Mouse (Mus musculus): ENCODE results near the gene Opa1. TPM values are rescaled to one million over a fixed set of nuclear protein-coding genes. Genes with fewer than 3 reads are reported as not detected.

Gene Opa1
- polyA plus RNA-seq, 1 experiment from 2014 or later: 33.5 TPM

- peak; percentile 22 for ATAC-seq (replicated peaks; ENCODE audit: low FRiP score)
- Histone ChIP-seq H3K27ac (no peak overlapping the region), H3K4me1 (peaks cover 12% of the 10 kb centered on the region), H3K9ac (peak overlapping the region; percentile 97), H3K4me2 (peak overlapping the region; percentile 80), H3K9me3 (replicated peaks) (no peaks in the 10 kb centered on the region), H3K4me3 (replicated peaks) (peak overlapping the region; percentile 97), H3K36me3 (no peaks in the 10 kb centered on the region), H3K27me3 (0 out of 2 replicates have a peak, but pooled peaks cover 9% of the 10 kb centered on the region)
- 8% methylated on average over 12 of the region's 12 CpGs for WGBS
Measured at GRCm38 (mm10) chr16:29579787-29580176, 648 bp downstream of the Opa1 start.

- H3K4me3 ChIP-seq (replicated peaks): no peak overlapping the region
- H3K4me1 ChIP-seq: no peaks in the 10 kb centered on the region
- H3K27ac ChIP-seq: no peak overlapping the region
- no peaks in the 10 kb centered on the region for H3K9me3 ChIP-seq (replicated peaks)
- ATAC-seq (replicated peaks; ENCODE audit: low FRiP score): no peak
- no peaks in the 10 kb centered on the region for H3K27me3 ChIP-seq
- H3K36me3 ChIP-seq: peaks cover 73% of the 10 kb centered on the region
- WGBS: 87% methylated on average over 7 of the region's 7 CpGs
- no peak overlapping the region for H3K9ac ChIP-seq
- no peak overlapping the region for H3K4me2 ChIP-seq
Measured at GRCm38 (mm10) chr16:29592171-29592570, 13.0 kb downstream of the Opa1 start.

- no peak overlapping the region for H3K27ac ChIP-seq
- no peak for ATAC-seq (replicated peaks; ENCODE audit: low FRiP score)
- no peak overlapping the region for H3K9ac ChIP-seq
- no peaks in the 10 kb centered on the region for H3K27me3 ChIP-seq
- 88% methylated on average over 4 of the region's 4 CpGs for WGBS
- H3K36me3 ChIP-seq: peaks cover 56% of the 10 kb centered on the region
- no peak overlapping the region for H3K4me2 ChIP-seq
- H3K4me1 ChIP-seq: no peaks in the 10 kb centered on the region
- H3K9me3 ChIP-seq (replicated peaks): no peaks in the 10 kb centered on the region
- H3K4me3 ChIP-seq (replicated peaks): no peak overlapping the region
Measured at GRCm38 (mm10) chr16:29597122-29597521, 18.0 kb downstream of the Opa1 start.

- 93% methylated on average over 8 of the region's 8 CpGs for WGBS
- ATAC-seq (replicated peaks; ENCODE audit: low FRiP score): no peak
- no peak overlapping the region for H3K4me2 ChIP-seq
- no peak overlapping the region for H3K9ac ChIP-seq
- no peaks in the 10 kb centered on the region for H3K27me3 ChIP-seq
- peaks cover 70% of the 10 kb centered on the region for H3K36me3 ChIP-seq
- no peak overlapping the region for H3K27ac ChIP-seq
- H3K9me3 ChIP-seq (replicated peaks): no peaks in the 10 kb centered on the region
- no peaks in the 10 kb centered on the region for H3K4me1 ChIP-seq
- no peak overlapping the region for H3K4me3 ChIP-seq (replicated peaks)
Measured at GRCm38 (mm10) chr16:29605546-29605945, 26.4 kb downstream of the Opa1 start.

DNA sequence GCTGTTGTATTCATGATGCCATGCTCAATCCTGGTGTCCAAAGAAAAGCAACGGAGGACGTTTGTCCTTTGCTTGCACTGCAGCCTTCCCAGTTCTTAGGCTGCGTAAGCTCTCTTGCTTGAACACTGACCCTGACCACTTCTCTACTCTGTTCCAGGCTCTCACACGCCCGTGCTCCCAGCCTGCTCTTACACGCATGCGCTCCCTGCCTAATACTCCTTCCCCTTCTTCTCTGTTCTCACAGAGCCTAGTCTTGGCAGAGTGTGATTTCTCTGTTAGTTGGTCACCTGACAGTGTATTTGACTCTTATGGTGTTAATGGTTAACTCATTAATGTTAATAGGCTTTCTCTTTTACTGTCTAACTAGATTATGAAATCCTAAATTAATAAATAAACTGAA is 28.0 kb downstream of the Opa1 start:
- Histone ChIP-seq H3K36me3 (peaks cover 77% of the 10 kb centered on the region), H3K27me3 (no peaks in the 10 kb centered on the region), H3K4me1 (no peaks in the 10 kb centered on the region), H3K9ac (no peak overlapping the region), H3K4me3 (replicated peaks) (no peak overlapping the region), H3K4me2 (no peak overlapping the region), H3K9me3 (replicated peaks) (no peaks in the 10 kb centered on the region), H3K27ac (no peak overlapping the region)
- no peak for ATAC-seq (replicated peaks; ENCODE audit: low FRiP score)
- 92% methylated on average over 7 of the region's 7 CpGs for WGBS

DNA sequence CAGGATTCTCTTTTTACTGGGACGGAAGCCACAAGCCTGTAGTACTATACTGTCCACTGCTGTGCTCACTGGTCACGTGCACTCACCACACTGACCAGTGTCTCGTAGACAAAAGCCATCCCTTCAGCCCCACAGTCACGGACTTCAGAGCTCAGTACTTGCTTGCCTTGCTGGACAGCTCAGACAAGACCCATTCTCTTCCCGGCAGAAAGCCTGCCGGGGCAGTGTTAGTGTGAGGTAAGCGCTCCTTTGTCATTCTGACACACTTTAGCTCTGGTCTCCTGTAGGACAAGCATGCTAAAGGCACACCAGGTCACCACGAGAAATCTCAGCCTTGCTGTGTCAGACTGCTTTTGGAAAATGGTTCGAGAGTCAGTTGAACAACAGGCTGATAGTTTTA is 35.6 kb downstream of the Opa1 start:
- Histone ChIP-seq H3K4me2 (no peak overlapping the region), H3K27ac (no peak overlapping the region), H3K4me1 (no peaks in the 10 kb centered on the region), H3K27me3 (no peaks in the 10 kb centered on the region), H3K9ac (no peak overlapping the region), H3K4me3 (replicated peaks) (no peak overlapping the region), H3K36me3 (peaks cover 88% of the 10 kb centered on the region), H3K9me3 (replicated peaks) (no peaks in the 10 kb centered on the region)
- 69% methylated on average over 9 of the region's 9 CpGs for WGBS
- peak; percentile 52; the same call in 1 of the 2 replicates for ATAC-seq (replicated peaks; ENCODE audit: low FRiP score)

DNA sequence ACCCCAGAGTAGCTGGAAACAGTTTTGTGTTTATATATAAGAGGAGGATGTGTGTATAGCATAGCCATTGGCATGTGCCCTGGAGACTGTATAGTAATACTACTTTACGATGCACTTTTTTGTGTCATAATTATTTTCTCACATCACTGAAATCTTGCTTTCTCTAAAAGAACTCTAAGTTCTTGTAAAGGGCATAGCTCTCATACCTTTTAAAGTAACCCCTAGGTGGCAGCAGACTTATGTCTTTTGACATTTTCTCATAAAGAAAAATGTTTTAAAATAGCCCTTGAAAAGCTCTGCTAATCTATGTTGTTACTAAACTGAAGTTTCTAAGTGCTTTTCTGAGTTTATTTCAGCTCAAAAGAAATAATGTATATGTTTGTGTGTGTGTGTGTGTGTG is 49.9 kb downstream of the Opa1 start:
- ATAC-seq (replicated peaks; ENCODE audit: low FRiP score): no peak
- 93% methylated on average over 1 of the region's 1 CpGs for WGBS
- no peak overlapping the region for H3K4me3 ChIP-seq (replicated peaks)
- H3K9ac ChIP-seq: no peak overlapping the region
- H3K9me3 ChIP-seq (replicated peaks): no peaks in the 10 kb centered on the region
- peaks cover 87% of the 10 kb centered on the region for H3K36me3 ChIP-seq
- no peak overlapping the region for H3K27ac ChIP-seq
- no peak overlapping the region for H3K4me2 ChIP-seq
- H3K27me3 ChIP-seq: no peaks in the 10 kb centered on the region
- no peaks in the 10 kb centered on the region for H3K4me1 ChIP-seq

DNA sequence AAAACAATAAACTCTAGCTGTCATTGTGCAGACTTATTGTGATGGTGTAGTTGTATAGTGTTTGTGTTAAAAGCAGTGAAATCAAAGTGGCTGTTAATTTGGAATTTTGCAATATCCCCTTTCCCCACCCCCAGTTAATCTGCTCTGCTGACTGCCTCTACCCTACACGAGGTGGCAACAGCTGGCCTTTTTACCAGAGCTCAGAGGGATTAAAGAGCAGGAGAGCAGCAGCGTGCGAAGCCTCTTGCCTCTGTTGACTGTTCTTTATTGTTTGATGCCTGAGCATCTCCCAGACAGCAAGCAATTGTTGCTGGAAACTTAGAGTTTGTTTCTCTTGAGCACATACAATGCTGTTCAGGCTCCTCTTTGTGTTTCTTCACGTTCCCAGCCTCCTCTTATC is 56.6 kb downstream of the Opa1 start:
- Histone ChIP-seq H3K27ac (no peak overlapping the region), H3K9ac (no peak overlapping the region), H3K4me1 (no peaks in the 10 kb centered on the region), H3K36me3 (peaks cover 61% of the 10 kb centered on the region), H3K9me3 (replicated peaks) (no peaks in the 10 kb centered on the region), H3K4me2 (no peak overlapping the region), H3K4me3 (replicated peaks) (no peak overlapping the region), H3K27me3 (no peaks in the 10 kb centered on the region)
- ATAC-seq (replicated peaks; ENCODE audit: low FRiP score): no peak
- WGBS: 55% methylated on average over 4 of the region's 4 CpGs

DNA sequence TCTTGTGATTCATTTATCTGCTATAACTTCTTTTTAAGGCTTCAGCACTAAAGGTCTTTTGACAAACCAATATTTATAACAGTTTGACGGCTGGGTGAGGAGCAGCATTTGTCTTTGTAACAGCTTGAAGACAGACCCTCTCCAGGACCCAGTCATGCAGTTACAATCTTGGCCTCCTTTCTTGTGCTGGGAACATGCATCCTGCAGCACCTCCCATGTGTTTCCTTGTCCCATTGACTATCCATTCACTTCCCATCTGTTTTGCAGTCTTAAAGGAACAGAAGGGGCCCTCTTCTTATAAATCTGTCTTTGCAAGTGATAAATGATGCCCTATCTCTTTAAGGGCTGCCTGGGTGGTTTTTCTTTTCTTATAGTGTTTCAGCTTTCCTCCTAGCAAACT is 63.2 kb downstream of the Opa1 start:
- Histone ChIP-seq H3K27me3 (no peaks in the 10 kb centered on the region), H3K4me1 (no peaks in the 10 kb centered on the region), H3K9me3 (replicated peaks) (no peaks in the 10 kb centered on the region), H3K9ac (no peak overlapping the region), H3K27ac (no peak overlapping the region), H3K4me2 (no peak overlapping the region), H3K4me3 (replicated peaks) (no peak overlapping the region), H3K36me3 (peaks cover 28% of the 10 kb centered on the region)
- ATAC-seq (replicated peaks; ENCODE audit: low FRiP score): no peak
- 23% methylated on average over 1 of the region's 1 CpGs for WGBS

DNA sequence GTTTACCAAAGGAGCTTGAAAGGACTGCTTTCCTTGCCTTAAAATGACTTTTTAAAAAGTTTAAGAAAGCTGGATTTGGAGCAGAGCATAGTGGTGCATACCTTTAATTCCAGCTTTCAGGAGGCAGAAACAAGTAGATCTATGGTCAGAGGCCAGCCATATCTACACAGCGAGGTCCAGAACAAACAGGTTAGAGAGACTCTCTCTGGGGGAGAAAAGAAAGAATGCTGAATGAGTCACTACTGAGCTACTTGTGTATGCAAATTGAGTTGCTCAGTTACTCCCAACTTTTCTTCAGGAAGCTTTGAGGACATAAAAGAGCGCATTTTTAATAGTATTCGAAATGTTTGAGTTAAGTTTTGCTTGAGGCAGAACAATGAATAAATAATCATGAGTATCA is 65.7 kb downstream of the Opa1 start:
- Histone ChIP-seq H3K4me2 (no peak overlapping the region), H3K27me3 (no peaks in the 10 kb centered on the region)
- ATAC-seq (replicated peaks; ENCODE audit: low FRiP score): no peak

GRCm38 (mm10) chr16:29646202-29646601 is 67.1 kb downstream of the Opa1 start:
- Histone ChIP-seq H3K4me1 (no peaks in the 10 kb centered on the region), H3K9ac (no peak overlapping the region), H3K4me2 (no peak overlapping the region), H3K27me3 (no peaks in the 10 kb centered on the region), H3K36me3 (peaks cover 46% of the 10 kb centered on the region), H3K9me3 (replicated peaks) (no peaks in the 10 kb centered on the region), H3K27ac (no peak overlapping the region), H3K4me3 (replicated peaks) (no peak overlapping the region)
- ATAC-seq (replicated peaks; ENCODE audit: low FRiP score): no peak

More for the DNA sequence above, 65.7 kb downstream of the Opa1 start:
- 71% methylated on average over 3 of the region's 3 CpGs for WGBS
- Histone ChIP-seq H3K9me3 (replicated peaks) (no peaks in the 10 kb centered on the region), H3K9ac (no peak overlapping the region), H3K4me1 (no peaks in the 10 kb centered on the region), H3K36me3 (peaks cover 34% of the 10 kb centered on the region), H3K4me3 (replicated peaks) (no peak overlapping the region), H3K27ac (peak overlapping the region; percentile 51; the same call in 1 of the 2 replicates)

DNA sequence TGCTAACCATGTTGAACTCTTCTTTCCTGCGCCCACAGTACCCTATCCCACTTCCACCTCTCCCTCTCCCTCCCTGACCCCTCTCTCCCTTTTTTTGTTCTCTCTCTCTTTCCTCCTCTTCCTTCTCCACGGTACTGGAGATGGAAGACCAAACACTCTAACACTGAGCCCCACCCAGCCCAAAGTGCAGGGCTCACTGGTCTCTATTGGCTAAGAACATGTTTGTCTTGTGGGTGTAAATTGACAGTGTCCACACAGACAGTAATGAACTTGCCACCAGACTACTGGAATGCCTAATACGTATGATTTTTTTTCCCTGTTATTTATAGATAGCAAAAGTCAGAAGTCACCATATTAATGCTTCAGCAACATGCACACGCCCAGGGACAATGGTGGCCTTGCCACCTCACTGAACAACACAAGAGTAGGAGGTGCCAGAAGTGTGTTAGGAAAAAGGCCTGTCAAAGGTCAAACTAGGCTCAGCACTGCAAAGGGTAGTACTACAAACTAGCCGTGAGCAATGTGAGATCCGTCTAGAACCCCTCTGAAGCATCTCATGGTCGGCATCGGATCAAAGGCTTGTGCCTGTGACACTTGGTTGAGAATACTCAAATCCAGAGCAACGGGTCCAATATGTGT is 77.2 kb downstream of the Opa1 start:
- no peak overlapping the region for H3K27ac ChIP-seq
- H3K4me1 ChIP-seq: peaks cover 12% of the 10 kb centered on the region
- H3K9ac ChIP-seq: no peak overlapping the region
- no peaks in the 10 kb centered on the region for H3K9me3 ChIP-seq (replicated peaks)
- H3K4me2 ChIP-seq: no peak overlapping the region
- 69% methylated on average over 9 of the region's 9 CpGs for WGBS
- no peak; the same call in 1 of the 2 replicates for ATAC-seq (replicated peaks; ENCODE audit: low FRiP score)
- no peak overlapping the region for H3K4me3 ChIP-seq (replicated peaks)
- peaks cover 10% of the 10 kb centered on the region for H3K36me3 ChIP-seq
- peaks cover 8% of the 10 kb centered on the region; the same call in 1 of the 2 replicates for H3K27me3 ChIP-seq

DNA sequence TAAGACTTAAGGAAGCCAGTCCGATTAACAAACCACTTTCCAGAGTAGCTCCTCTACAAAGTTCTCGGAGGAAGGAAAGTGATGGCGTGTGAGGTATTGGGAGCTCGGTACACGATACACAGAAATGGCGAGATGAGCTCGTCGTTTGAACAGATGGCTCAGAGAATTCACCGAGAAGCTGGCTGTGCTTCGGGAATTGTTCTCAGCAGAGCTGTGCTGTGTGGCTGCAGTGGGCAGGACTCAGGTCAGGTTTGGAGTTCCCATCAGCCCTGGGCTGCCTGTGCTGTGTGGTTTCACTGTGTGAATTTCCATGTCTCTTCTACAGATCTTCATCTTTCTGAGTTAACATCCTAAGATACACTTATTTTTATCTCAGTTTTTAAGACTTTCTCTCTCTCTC is 77.8 kb downstream of the Opa1 start:
- Histone ChIP-seq H3K27ac (no peak overlapping the region), H3K36me3 (peaks cover 5% of the 10 kb centered on the region), H3K9ac (no peak overlapping the region), H3K4me2 (no peak overlapping the region), H3K9me3 (replicated peaks) (no peaks in the 10 kb centered on the region), H3K4me1 (peaks cover 17% of the 10 kb centered on the region), H3K4me3 (replicated peaks) (no peak overlapping the region), H3K27me3 (peaks cover 8% of the 10 kb centered on the region; the same call in 1 of the 2 replicates)
- 69% methylated on average over 10 of the region's 10 CpGs for WGBS
- no peak for ATAC-seq (replicated peaks; ENCODE audit: low FRiP score)
